Mouse (Mus musculus): Measurements from ENCODE around the gene Kank1.

GRCm38 (mm10) chr19:25243566-25243965, 6.8 kb downstream of the Kank1 start:
- TF ChIP-seq CTCF (conservative IDR thresholded peaks at IDR 0.05; ENCODE audit: low read length), result no peak
- TF ChIP-seq NANOG (IDR thresholded peaks at IDR 0.05; ENCODE audit: borderline replicate concordance, low read length), result no peak
